Mouse (Mus musculus): ENCODE data around the gene Ugt1a2.
"Not testable (repeated sequence)": the region's sequence is repeated elsewhere in the genome, so short reads cannot be mapped to it uniquely, and the experiment has no call there.

GRCm38 (mm10) chr1:88172190-88172589, 28.2 kb upstream of the Ugt1a2 start:
- not testable (repeated sequence) for TF ChIP-seq TAL1, GATA1 (IDR thresholded peaks at IDR 0.05; ENCODE audit: low read length)
